Mouse (Mus musculus) embryonic facial prominence, embryonic 15.5 days (tissue): ENCODE results near the gene Ildr2. TPM values are rescaled to one million over a fixed set of nuclear protein-coding genes. Genes with fewer than 3 reads are reported as not detected.

Experiments used
- ATAC-seq: fragments of 200-750 bp; cut with Nextera tagmentation; 2 replicates; pipeline ENCODE4 v1.8.0; 2017; ENCODE audit warnings: low read depth, moderate TSS enrichment; ENCODE audit not compliant: insufficient number of reproducible peaks, low FRiP score, low TSS enrichment
- H3K27ac ChIP-seq: fragments of 300-500 bp; sonication (generic); replicated peaks from 2 replicates; pipeline ENCODE4 v1.5.1; 2015; ENCODE audit warnings: mild to moderate bottlenecking, inconsistent platforms
- H3K27me3 ChIP-seq: fragments of 300-500 bp; sonication (generic); 2 replicates; pipeline ENCODE4 v1.6.1; 2015; ENCODE audit warnings: inconsistent platforms
- H3K36me3 ChIP-seq: fragments of 300-500 bp; sonication (generic); 2 replicates; pipeline ENCODE4 v1.6.1; 2015; ENCODE audit warnings: mild to moderate bottlenecking, inconsistent platforms
- H3K4me1 ChIP-seq: fragments of 300-500 bp; sonication (generic); 2 replicates; pipeline ENCODE4 v1.6.1; 2015; ENCODE audit warnings: inconsistent platforms
- H3K4me2 ChIP-seq: fragments of 300-500 bp; sonication (generic); replicated peaks from 2 replicates; pipeline ENCODE4 v1.6.1; 2015; ENCODE audit warnings: mild to moderate bottlenecking, inconsistent platforms
- H3K4me3 ChIP-seq: fragments of 300-500 bp; sonication (generic); replicated peaks from 2 replicates; pipeline ENCODE4 v1.5.1; 2015; ENCODE audit warnings: mild to moderate bottlenecking, inconsistent platforms
- H3K9ac ChIP-seq: fragments of 300-500 bp; sonication (generic); 2 replicates; pipeline ENCODE4 v1.6.1; 2015; ENCODE audit warnings: inconsistent platforms
- H3K9me3 ChIP-seq: fragments of 300-500 bp; sonication (generic); replicated peaks from 2 replicates; pipeline ENCODE4 v1.6.1; 2016; ENCODE audit warnings: inconsistent platforms
- WGBS: fragments of 180-500 bp; shearing (Covaris S2); methylation state at CpG from one replicate; pipeline ENCODE4 v1.1.7; 2015; 5-methylcytosine and 5-hydroxymethylcytosine counted together
- polyA plus RNA-seq: library from polyadenylated mRNA; unstranded; fragments of >200 nt; fragmentation: Nextera tagmentation; extraction: Ambion mirVana; gene quantifications from 2 replicates; pipeline ENCODE4 v1.2.1, GENCODE M21; 2015

The Ildr2 gene
- polyA plus RNA-seq, 1 experiment from 2014 or later = 0.75 TPM

DNA sequence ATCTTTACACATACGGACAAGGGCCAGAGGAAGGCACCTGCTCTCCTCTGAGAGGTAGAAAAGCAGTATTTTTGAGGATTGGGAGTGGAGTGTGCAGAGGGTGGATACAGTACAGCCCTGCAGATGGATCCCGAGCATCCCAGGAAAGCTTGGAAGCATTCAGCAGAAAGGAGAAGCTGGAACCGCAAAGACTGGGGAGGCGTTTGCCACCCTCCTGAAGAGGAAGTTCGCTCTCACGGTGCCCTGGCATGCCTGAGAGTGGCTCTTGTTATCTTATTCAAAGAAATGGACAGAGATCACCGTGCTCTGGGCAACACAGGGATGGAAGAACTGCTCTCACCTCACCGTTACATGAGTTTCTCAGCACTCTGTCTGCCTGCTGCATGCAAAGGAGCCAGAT is 30.5 kb downstream of the Ildr2 start:
- Histone ChIP-seq H3K9ac (no peak overlapping the region), H3K4me1 (peaks cover 22% of the 10 kb centered on the region), H3K36me3 (no peaks in the 10 kb centered on the region), H3K9me3 (no peaks in the 10 kb centered on the region), H3K27ac (no peak overlapping the region), H3K27me3 (no peaks in the 10 kb centered on the region), H3K4me2 (no peak overlapping the region), H3K4me3 (no peak overlapping the region)
- WGBS = 75% methylated on average over 8 of the region's 8 CpGs
- no peak for ATAC-seq

GRCm38 (mm10) chr1:166286231-166286630 is 32.3 kb downstream of the Ildr2 start:
- no peaks in the 10 kb centered on the region for H3K27me3 ChIP-seq
- no peak for ATAC-seq
- no peaks in the 10 kb centered on the region for H3K9me3 ChIP-seq
- no peak overlapping the region for H3K4me3 ChIP-seq
- H3K4me1 ChIP-seq = peaks cover 9% of the 10 kb centered on the region
- no peak overlapping the region for H3K9ac ChIP-seq
- H3K27ac ChIP-seq = no peak overlapping the region
- WGBS = 68% methylated on average over 9 of the region's 9 CpGs
- no peaks in the 10 kb centered on the region for H3K36me3 ChIP-seq
- H3K4me2 ChIP-seq = no peak overlapping the region

- Histone ChIP-seq H3K4me1 (no peaks in the 10 kb centered on the region), H3K9ac (no peak overlapping the region), H3K9me3 (no peaks in the 10 kb centered on the region), H3K27me3 (no peaks in the 10 kb centered on the region), H3K4me2 (no peak overlapping the region), H3K27ac (no peak overlapping the region), H3K4me3 (no peak overlapping the region), H3K36me3 (no peaks in the 10 kb centered on the region)
- 82% methylated on average over 6 of the region's 6 CpGs for WGBS
- no peak for ATAC-seq
Observed at GRCm38 (mm10) chr1:166290562-166290961, 36.6 kb downstream of the Ildr2 start.

- ATAC-seq = no peak
- Histone ChIP-seq H3K4me2 (no peak overlapping the region), H3K27ac (no peak overlapping the region), H3K9ac (no peak overlapping the region), H3K36me3 (no peaks in the 10 kb centered on the region), H3K4me3 (no peak overlapping the region), H3K27me3 (no peaks in the 10 kb centered on the region), H3K9me3 (no peaks in the 10 kb centered on the region), H3K4me1 (no peaks in the 10 kb centered on the region)
- WGBS = 75% methylated on average over 3 of the region's 3 CpGs
Observed at GRCm38 (mm10) chr1:166293086-166293485, 39.1 kb downstream of the Ildr2 start.

- Histone ChIP-seq H3K36me3 (no peaks in the 10 kb centered on the region), H3K27ac (no peak overlapping the region), H3K4me2 (no peak overlapping the region), H3K4me3 (no peak overlapping the region), H3K9me3 (no peaks in the 10 kb centered on the region), H3K4me1 (no peaks in the 10 kb centered on the region), H3K27me3 (no peaks in the 10 kb centered on the region), H3K9ac (no peak overlapping the region)
- 73% methylated on average over 7 of the region's 7 CpGs for WGBS
- ATAC-seq = no peak
Observed at GRCm38 (mm10) chr1:166295548-166295947, 41.6 kb downstream of the Ildr2 start.

GRCm38 (mm10) chr1:166296371-166296770 is 42.4 kb downstream of the Ildr2 start:
- 87% methylated on average over 9 of the region's 9 CpGs for WGBS
- H3K9ac ChIP-seq = no peak overlapping the region
- no peaks in the 10 kb centered on the region for H3K27me3 ChIP-seq
- H3K27ac ChIP-seq = no peak overlapping the region
- no peak overlapping the region for H3K4me3 ChIP-seq
- no peak for ATAC-seq
- H3K4me2 ChIP-seq = no peak overlapping the region
- H3K36me3 ChIP-seq = no peaks in the 10 kb centered on the region
- no peaks in the 10 kb centered on the region for H3K9me3 ChIP-seq
- H3K4me1 ChIP-seq = no peaks in the 10 kb centered on the region

GRCm38 (mm10) chr1:166296971-166297370 is 43.0 kb downstream of the Ildr2 start:
- Histone ChIP-seq H3K9me3 (no peaks in the 10 kb centered on the region), H3K36me3 (no peaks in the 10 kb centered on the region), H3K4me2 (no peak overlapping the region), H3K27me3 (no peaks in the 10 kb centered on the region), H3K27ac (no peak overlapping the region), H3K4me1 (no peaks in the 10 kb centered on the region), H3K9ac (no peak overlapping the region), H3K4me3 (no peak overlapping the region)
- no peak for ATAC-seq
- WGBS = 69% methylated on average over 8 of the region's 8 CpGs

DNA sequence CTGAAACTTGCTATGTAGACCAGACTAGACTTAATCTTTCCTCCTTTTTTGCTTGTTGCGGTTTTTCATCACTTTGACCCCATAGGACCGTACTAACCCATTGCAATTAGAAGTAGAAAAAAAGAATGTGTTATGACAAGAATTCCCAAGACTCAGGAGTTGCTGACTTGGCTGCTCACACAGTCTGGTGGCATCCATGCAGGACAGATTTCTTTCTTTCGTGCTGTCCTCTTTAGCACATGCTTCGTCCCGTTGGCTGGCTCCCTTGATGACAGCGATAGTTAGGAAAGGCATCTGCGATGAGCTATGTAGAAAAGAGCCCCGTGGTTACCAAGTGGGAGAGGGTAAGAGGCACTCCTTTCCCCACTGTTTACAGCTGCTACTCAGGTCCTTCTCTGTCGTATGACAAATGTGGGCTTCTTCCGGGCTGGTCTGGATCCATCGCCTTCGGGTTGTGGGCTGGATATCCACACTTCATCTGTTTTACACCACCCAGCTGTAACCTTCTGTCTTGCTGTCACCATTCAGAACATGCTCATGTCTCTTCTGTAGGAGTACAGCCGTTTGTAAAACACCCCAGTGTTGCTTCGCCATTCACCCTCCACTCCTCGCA is 43.7 kb downstream of the Ildr2 start:
- Histone ChIP-seq H3K27me3 (no peaks in the 10 kb centered on the region), H3K9me3 (no peaks in the 10 kb centered on the region), H3K27ac (no peak overlapping the region), H3K4me2 (no peak overlapping the region), H3K4me1 (no peaks in the 10 kb centered on the region), H3K36me3 (no peaks in the 10 kb centered on the region), H3K4me3 (no peak overlapping the region), H3K9ac (no peak overlapping the region)
- ATAC-seq = no peak
- WGBS = 66% methylated on average over 15 of the region's 15 CpGs

GRCm38 (mm10) chr1:166298884-166299283 is 44.9 kb downstream of the Ildr2 start:
- 89% methylated on average over 2 of the region's 2 CpGs for WGBS
- no peak overlapping the region for H3K9ac ChIP-seq
- no peak for ATAC-seq
- H3K27me3 ChIP-seq = no peaks in the 10 kb centered on the region
- no peaks in the 10 kb centered on the region for H3K4me1 ChIP-seq
- H3K4me3 ChIP-seq = no peak overlapping the region
- no peaks in the 10 kb centered on the region for H3K36me3 ChIP-seq
- H3K27ac ChIP-seq = no peak overlapping the region
- H3K4me2 ChIP-seq = no peak overlapping the region
- H3K9me3 ChIP-seq = no peaks in the 10 kb centered on the region

DNA sequence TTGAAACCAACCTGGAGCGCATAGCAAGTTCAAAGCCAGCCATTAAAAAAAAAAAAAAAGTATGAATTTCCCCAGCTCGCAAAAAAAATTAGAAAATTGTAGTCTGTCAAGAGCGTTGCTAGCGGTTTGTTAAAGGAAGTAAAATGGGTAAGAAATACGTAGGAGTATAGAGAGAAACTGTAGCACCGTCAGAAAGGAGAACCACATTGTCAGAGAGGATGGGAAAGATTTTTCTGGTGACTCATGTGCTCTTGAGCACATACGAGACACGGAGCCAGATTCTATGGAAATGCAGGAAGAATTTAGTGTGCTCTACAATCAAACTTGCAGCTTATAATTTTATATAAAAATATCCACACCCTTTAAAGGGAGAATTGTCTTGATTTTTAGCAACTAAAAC is 45.9 kb downstream of the Ildr2 start:
- 79% methylated on average over 8 of the region's 8 CpGs for WGBS
- no peaks in the 10 kb centered on the region for H3K9me3 ChIP-seq
- no peaks in the 10 kb centered on the region for H3K36me3 ChIP-seq
- H3K4me2 ChIP-seq = no peak overlapping the region
- H3K4me3 ChIP-seq = no peak overlapping the region
- H3K4me1 ChIP-seq = no peaks in the 10 kb centered on the region
- no peaks in the 10 kb centered on the region for H3K27me3 ChIP-seq
- H3K9ac ChIP-seq = no peak overlapping the region
- ATAC-seq = no peak
- H3K27ac ChIP-seq = no peak overlapping the region

GRCm38 (mm10) chr1:166300526-166300925 is 46.6 kb downstream of the Ildr2 start:
- no peak for ATAC-seq
- Histone ChIP-seq H3K4me2 (no peak overlapping the region), H3K4me1 (no peaks in the 10 kb centered on the region), H3K27ac (no peak overlapping the region), H3K9me3 (no peaks in the 10 kb centered on the region), H3K27me3 (no peaks in the 10 kb centered on the region), H3K36me3 (no peaks in the 10 kb centered on the region), H3K4me3 (no peak overlapping the region), H3K9ac (no peak overlapping the region)
- 59% methylated on average over 3 of the region's 3 CpGs for WGBS
